Mouse (Mus musculus) hindbrain, embryonic 13.5 days (tissue): ENCODE measurements around the gene Tjp2. TPM values are rescaled to one million over a fixed set of nuclear protein-coding genes. Genes with fewer than 3 reads are reported as not detected.
"Not testable (repeated sequence)": the region's sequence is repeated elsewhere in the genome, so short reads cannot be mapped to it uniquely, and the experiment has no call there.

Experiments used
- ATAC-seq: fragments of 200-750 bp; cut with Nextera tagmentation; 2 replicates; pipeline ENCODE4 v1.8.0; 2017; ENCODE audit warnings: moderate TSS enrichment; ENCODE audit not compliant: low FRiP score
- H3K27ac ChIP-seq: fragments of 300-500 bp; sonication (generic); 2 replicates; pipeline ENCODE4 v1.5.1; 2015; ENCODE audit warnings: inconsistent platforms, mild to moderate bottlenecking, moderate library complexity
- H3K27me3 ChIP-seq: fragments of 300-500 bp; sonication (generic); 2 replicates; pipeline ENCODE4 v1.6.1; 2015; ENCODE audit warnings: mild to moderate bottlenecking, inconsistent platforms
- H3K36me3 ChIP-seq: fragments of 300-500 bp; sonication (generic); 2 replicates; pipeline ENCODE4 v1.6.1; 2015; ENCODE audit warnings: mild to moderate bottlenecking, inconsistent platforms
- H3K4me1 ChIP-seq: fragments of 300-500 bp; sonication (generic); replicated peaks from 2 replicates; pipeline ENCODE4 v1.6.1; 2015; ENCODE audit warnings: inconsistent platforms
- H3K4me2 ChIP-seq: fragments of 300-500 bp; sonication (generic); 2 replicates; pipeline ENCODE4 v1.6.1; 2015; ENCODE audit warnings: inconsistent platforms, mild to moderate bottlenecking, moderate library complexity
- H3K4me3 ChIP-seq: fragments of 300-500 bp; sonication (generic); 2 replicates; pipeline ENCODE4 v1.5.1; 2015; ENCODE audit warnings: mild to moderate bottlenecking, inconsistent platforms
- H3K9ac ChIP-seq: fragments of 300-500 bp; sonication (generic); 2 replicates; pipeline ENCODE4 v1.6.1; 2015; ENCODE audit warnings: mild to moderate bottlenecking, inconsistent platforms
- H3K9me3 ChIP-seq: fragments of 300-500 bp; sonication (generic); 2 replicates; pipeline ENCODE4 v1.6.1; 2016; ENCODE audit warnings: inconsistent platforms
- WGBS: fragments of 180-500 bp; shearing (Covaris S2); methylation state at CpG from one replicate; pipeline ENCODE4 v1.1.7; 2015; 5-methylcytosine and 5-hydroxymethylcytosine counted together
- polyA plus RNA-seq: library from polyadenylated mRNA; unstranded; fragments of >200 nt; fragmentation: Nextera tagmentation; extraction: Ambion mirVana; gene quantifications from 2 replicates; pipeline ENCODE4 v1.2.1, GENCODE M21; 2015

Tjp2 gene
- polyA plus RNA-seq, 1 experiment from 2014 or later = 12.1 TPM

DNA sequence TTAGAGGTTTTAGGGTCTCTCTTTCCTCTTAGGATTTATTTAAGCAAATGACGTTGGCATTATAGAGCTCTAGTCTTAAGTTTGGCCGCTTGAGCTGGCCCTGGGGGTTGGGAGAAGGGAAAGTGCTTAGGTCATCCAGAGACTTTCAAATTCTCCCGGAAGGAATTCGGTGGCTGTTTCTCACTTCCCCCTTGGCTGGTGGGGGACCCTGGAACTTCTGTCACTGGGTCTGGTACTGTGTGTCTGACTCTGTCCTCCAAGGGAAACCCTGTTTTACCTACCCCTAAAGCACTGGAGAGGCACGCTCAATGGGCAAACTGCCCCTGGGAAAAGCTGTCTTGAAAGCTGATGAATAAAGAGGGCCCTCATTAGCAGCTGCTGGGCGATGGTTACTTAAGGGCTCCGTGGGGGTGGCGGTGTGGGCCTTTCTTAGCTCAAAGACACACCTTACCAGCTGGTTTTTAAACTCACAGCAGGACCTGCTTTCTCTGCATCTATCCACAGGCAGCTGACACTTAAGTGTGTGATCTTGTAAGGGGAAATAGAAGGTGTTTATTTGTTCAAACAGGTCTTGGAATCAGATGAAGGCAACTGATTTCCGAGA is 28.9 kb upstream of the Tjp2 start:
- 0 out of 2 replicates have a peak, but pooled peaks cover 6% of the 10 kb centered on the region for H3K4me1 ChIP-seq
- no peak overlapping the region for H3K27ac ChIP-seq
- no peaks in the 10 kb centered on the region for H3K27me3 ChIP-seq
- no peak overlapping the region for H3K4me3 ChIP-seq
- H3K9me3 ChIP-seq = no peaks in the 10 kb centered on the region
- H3K9ac ChIP-seq = no peak overlapping the region
- WGBS = 32% methylated on average over 9 of the region's 9 CpGs
- ATAC-seq = no peak
- H3K36me3 ChIP-seq = no peaks in the 10 kb centered on the region
- no peak overlapping the region for H3K4me2 ChIP-seq

DNA sequence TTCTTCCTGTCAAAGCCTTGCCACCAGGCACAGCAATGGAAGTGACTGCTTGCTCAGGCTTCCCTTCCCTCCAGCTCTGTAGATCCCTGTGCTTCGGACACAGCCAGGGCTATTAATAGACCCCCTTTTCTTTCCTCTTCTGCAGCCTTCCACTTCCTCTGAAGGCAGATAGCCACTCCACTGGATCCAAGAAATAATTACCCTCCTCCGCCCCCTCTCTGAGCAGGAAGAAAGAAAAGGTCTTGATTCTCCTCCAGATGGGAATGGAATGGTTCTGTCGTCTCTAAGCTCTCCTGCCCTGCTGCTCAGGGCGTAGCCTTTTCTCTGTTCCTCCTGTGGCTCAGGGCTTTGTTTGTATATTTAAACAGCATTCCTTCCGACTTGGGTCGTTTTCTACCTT is 27.0 kb upstream of the Tjp2 start:
- 21% methylated on average over 6 of the region's 6 CpGs for WGBS
- H3K36me3 ChIP-seq = no peaks in the 10 kb centered on the region
- no peak overlapping the region for H3K4me2 ChIP-seq
- 0 out of 2 replicates have a peak, but pooled peaks cover 6% of the 10 kb centered on the region for H3K4me1 ChIP-seq
- ATAC-seq = no peak; the same call in 1 of the 2 replicates
- H3K9ac ChIP-seq = no peak overlapping the region
- no peaks in the 10 kb centered on the region for H3K9me3 ChIP-seq
- no peaks in the 10 kb centered on the region for H3K27me3 ChIP-seq
- H3K4me3 ChIP-seq = no peak overlapping the region
- no peak overlapping the region for H3K27ac ChIP-seq

DNA sequence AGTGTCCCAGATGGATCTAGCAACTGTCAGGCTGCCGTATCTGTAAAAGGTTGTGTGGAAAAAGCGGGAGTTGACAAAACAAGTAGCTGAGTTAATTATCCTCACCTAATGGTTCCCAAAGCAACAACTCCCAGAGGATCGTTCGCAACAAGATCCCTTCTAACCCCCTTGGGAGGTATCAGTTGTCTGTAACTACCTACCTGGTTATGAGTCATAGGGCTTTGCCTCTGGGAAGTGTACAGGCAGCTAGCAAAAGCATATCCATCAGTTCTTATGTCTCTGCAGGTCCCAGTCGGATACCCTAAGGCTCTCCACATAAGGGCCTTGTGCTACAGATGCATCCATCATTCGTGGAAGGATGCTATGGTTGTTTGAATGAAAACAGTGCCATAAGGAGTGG is 18.5 kb upstream of the Tjp2 start:
- no peak overlapping the region for H3K4me3 ChIP-seq

DNA sequence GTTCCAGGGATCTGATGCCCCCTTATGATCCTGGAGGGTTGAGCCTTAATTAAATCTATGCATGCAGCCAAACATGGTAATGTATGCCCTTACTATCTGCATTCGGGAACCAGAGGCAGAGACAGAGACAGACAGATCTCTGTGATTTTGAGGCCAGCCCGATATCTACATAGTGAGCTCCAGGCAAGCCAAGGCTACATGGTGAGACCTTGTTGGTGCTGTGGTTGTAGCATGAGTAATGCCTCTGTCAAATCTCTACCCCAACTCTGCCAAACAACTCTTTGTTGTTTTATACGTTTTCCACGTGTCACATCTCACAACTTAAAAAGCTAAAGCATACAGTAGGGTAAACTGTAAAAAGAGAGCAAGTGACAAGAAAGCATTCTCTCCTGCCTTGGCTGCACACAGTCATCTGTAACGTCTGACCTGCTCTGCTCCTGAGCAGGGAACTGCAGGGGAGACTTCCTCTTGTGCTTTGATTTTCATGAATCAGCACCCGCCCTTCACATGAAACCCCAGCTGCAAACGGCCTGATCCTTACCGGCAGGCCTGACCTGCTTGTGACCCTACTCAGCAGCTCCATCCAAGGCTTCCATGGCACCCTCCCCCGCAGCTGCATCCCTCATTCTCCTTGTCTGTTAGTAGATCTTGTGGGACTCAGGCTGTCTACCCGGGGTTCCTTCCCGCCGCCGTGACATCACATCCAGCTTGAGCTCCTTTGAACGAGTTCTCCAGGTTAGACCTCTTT is 17.1 kb upstream of the Tjp2 start:
- Histone ChIP-seq H3K4me2 (no peak overlapping the region), H3K9ac (no peak overlapping the region), H3K9me3 (no peaks in the 10 kb centered on the region), H3K36me3 (no peaks in the 10 kb centered on the region), H3K4me1 (peaks cover 7% of the 10 kb centered on the region; the same call in 1 of the 2 replicates), H3K27ac (no peak overlapping the region), H3K27me3 (no peaks in the 10 kb centered on the region), H3K4me3 (no peak overlapping the region)
- 33% methylated on average over 14 of the region's 14 CpGs for WGBS
- ATAC-seq = no peak

More for the DNA sequence above, 18.5 kb upstream of the Tjp2 start:
- no peak overlapping the region for H3K4me2 ChIP-seq
- no peak for ATAC-seq
- no peaks in the 10 kb centered on the region for H3K9me3 ChIP-seq
- no peak overlapping the region for H3K27ac ChIP-seq
- H3K27me3 ChIP-seq = no peaks in the 10 kb centered on the region
- peaks cover 7% of the 10 kb centered on the region; the same call in 1 of the 2 replicates for H3K4me1 ChIP-seq
- H3K36me3 ChIP-seq = no peaks in the 10 kb centered on the region
- WGBS = 77% methylated on average over 6 of the region's 6 CpGs
- no peak overlapping the region for H3K9ac ChIP-seq

DNA sequence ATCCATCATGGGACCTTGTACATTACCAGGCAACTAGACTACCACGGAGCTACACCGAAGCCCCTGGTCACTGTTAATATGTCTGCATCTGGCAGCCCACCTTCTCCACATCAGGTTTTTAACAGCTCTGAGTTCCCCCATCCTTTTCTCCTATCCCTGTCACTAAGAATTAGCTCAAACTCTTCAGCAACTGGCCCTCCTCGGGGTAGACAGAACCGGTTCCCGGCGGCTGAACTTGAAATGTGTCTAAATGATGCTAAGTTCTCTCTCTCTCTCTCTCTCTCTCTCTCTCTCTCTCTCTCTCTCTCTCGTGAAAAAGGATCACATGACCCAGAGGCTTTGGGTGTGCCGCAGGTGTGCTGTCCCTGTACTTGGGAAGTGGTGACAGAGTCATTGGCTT is 16.4 kb upstream of the Tjp2 start:
- ATAC-seq = no peak
- no peak overlapping the region for H3K27ac ChIP-seq
- H3K4me2 ChIP-seq = no peak overlapping the region
- 83% methylated on average over 8 of the region's 8 CpGs for WGBS
- no peak overlapping the region for H3K9ac ChIP-seq
- H3K27me3 ChIP-seq = no peaks in the 10 kb centered on the region
- no peaks in the 10 kb centered on the region for H3K36me3 ChIP-seq
- peaks cover 7% of the 10 kb centered on the region; the same call in 1 of the 2 replicates for H3K4me1 ChIP-seq
- no peak overlapping the region for H3K4me3 ChIP-seq
- H3K9me3 ChIP-seq = no peaks in the 10 kb centered on the region

DNA sequence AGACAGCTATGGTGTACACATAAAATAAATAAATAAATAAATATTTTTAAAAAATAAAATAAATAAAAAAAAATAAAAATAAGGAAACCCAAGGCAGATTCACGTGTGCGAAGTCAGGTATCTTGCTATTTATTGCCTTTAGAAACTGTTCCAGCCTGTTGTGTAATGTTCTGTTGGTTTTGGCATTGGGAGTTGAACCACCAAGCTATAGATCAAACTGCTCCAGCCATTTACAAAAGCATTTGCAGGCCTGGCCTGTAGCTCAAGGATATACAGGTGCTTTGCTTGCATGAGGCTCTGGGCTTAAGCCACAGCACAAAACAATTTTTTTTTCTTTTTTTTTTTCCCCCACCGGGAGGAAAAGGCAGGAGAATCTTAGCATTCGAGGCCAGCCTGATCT is 13.2 kb upstream of the Tjp2 start:
- Histone ChIP-seq H3K36me3 (no peaks in the 10 kb centered on the region), H3K27me3 (no peaks in the 10 kb centered on the region), H3K4me2 (no peak overlapping the region), H3K27ac (no peak overlapping the region), H3K4me1 (peaks cover 7% of the 10 kb centered on the region; the same call in 1 of the 2 replicates), H3K9ac (no peak overlapping the region), H3K4me3 (no peak overlapping the region), H3K9me3 (no peaks in the 10 kb centered on the region)
- ATAC-seq = no peak
- whole genome bisulfite sequencing = 87% methylated on average over 4 of the region's 4 CpGs

DNA sequence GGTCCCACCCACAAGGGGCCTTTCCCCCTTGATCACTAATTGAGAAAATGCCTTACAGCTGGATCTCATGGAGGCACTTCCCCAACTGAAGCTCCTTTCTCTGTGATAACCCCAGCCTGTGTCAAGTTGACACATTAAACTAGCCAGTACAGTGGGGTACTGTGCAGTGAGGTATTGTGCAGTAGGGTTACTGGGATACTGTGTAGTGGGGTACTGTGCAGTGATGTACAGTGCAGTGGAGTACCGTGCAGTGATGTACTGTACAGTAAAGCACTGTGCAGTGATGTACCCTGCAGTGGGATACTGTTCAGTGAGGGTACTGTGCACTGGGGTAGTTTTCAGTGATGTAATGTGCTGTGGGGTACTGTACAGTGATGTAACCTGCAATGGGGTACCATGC is 7.5 kb upstream of the Tjp2 start:
- not testable (repeated sequence) for H3K9ac ChIP-seq, H3K27me3 ChIP-seq, ATAC-seq, H3K27ac ChIP-seq, H3K4me1 ChIP-seq, H3K36me3 ChIP-seq, H3K9me3 ChIP-seq, H3K4me3 ChIP-seq, H3K4me2 ChIP-seq
- 90% methylated on average over 1 of the region's 1 CpGs for WGBS

DNA sequence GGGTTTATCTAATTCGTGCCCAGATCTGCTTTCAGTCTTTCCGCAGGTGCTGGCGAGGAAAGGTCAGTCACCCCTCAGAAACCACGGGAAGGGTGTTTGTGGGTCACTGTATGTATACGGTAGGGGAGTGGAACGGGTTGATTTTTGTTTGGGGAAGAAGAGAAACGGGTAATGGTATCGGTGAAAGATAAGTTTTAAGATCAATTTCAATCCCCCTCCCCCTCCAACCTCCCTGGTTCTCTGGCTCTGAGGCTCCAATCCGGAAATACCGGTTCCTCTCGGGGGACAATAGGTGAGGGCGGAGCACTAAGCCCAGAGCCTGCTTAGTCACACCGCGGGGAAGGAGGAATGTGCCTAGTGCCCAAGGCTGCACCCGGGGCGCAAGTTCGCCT is 471 bp upstream of the Tjp2 start:
- 1% methylated on average over 17 of the region's 17 CpGs for WGBS
- Histone ChIP-seq H3K9ac (no peak overlapping the region), H3K36me3 (no peaks in the 10 kb centered on the region), H3K4me2 (peak overlapping the region; percentile 79), H3K9me3 (no peaks in the 10 kb centered on the region), H3K27me3 (peaks cover 48% of the 10 kb centered on the region), H3K4me3 (peak overlapping the region; percentile 49), H3K27ac (no peak overlapping the region), H3K4me1 (peaks cover 16% of the 10 kb centered on the region)
- ATAC-seq = peak; percentile 33; the same call in 1 of the 2 replicates

DNA sequence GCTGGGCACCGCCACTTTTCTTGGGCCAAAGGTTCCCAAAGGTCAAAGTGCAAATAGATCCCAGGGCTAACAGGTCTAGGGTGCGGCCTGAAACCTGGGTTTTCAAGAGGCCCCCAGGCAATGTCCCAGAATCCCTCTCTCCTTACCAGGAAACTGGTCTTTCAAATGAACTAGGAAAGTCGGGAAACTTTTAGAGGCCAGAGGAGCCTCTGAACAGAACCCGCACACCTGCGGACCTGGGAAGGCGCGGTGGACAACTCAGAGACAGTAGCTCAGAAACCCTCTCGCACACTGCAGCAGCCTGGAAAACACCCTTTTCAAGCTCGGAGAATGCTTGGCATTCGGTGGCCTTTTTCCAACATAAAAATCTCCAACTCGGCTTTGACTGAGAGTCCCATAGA is 979 bp downstream of the Tjp2 start:
- Histone ChIP-seq H3K4me2 (peak overlapping the region; percentile 79), H3K9ac (no peak overlapping the region), H3K36me3 (no peaks in the 10 kb centered on the region), H3K27ac (no peak overlapping the region), H3K4me1 (peaks cover 16% of the 10 kb centered on the region), H3K27me3 (peaks cover 48% of the 10 kb centered on the region), H3K4me3 (peak overlapping the region; percentile 49), H3K9me3 (no peaks in the 10 kb centered on the region)
- ATAC-seq = no peak
- WGBS = 13% methylated on average over 11 of the region's 11 CpGs

DNA sequence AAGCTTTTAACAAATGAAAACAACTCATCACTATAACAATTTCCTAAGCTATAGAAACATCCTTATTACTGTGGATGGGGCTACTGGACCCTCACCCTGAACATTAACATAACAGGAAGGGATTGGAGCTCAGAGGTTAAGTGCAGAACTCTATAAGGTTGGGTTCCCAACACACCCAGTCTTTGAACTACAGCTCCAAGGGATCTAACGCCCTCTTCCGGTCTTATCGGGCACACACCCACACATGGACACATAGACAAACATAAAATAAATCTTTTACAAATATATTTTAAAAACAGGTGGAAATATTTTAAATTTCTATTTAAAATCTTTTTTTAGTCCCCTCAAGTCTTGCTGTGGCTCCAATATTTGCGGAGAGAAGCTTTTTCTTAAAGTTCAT is 3.4 kb downstream of the Tjp2 start:
- no peak overlapping the region for H3K27ac ChIP-seq
- no peaks in the 10 kb centered on the region for H3K9me3 ChIP-seq
- no peaks in the 10 kb centered on the region for H3K36me3 ChIP-seq
- H3K9ac ChIP-seq = no peak overlapping the region
- 89% methylated on average over 4 of the region's 4 CpGs for WGBS
- ATAC-seq = no peak
- peaks cover 16% of the 10 kb centered on the region for H3K4me1 ChIP-seq
- H3K4me3 ChIP-seq = no peak overlapping the region
- peaks cover 44% of the 10 kb centered on the region for H3K27me3 ChIP-seq
- no peak overlapping the region for H3K4me2 ChIP-seq

DNA sequence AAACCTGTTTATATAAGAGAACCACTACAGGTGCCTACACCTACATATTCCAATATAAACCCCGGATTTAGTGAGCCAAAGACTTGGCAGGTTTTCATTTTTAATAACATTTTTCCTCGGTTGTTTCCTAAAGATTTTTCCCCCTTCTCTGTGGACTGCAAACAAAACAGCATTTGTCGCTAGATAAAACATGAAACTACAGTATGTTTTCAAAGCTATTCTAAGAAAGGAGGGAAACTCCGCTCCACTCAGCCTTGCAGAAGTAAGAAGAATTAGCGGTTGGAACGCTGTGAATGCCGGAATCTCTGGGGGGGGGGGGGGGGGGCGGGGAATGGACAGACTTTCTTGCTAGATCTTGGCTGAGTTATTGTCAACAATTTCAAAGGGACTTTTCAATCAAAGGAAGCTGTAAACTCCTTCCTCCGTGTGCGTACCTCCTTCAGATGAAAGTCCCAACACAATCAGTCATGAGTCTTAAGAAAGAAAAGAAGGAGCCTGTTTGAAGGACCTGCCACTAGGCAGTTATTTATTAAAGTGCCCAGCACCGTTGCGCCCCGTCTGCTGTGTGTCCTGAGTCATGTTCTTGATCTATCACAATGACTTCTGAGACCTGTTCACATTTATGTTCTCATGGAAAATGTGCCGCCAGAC is 3.9 kb downstream of the Tjp2 start:
- Histone ChIP-seq H3K27me3 (peaks cover 38% of the 10 kb centered on the region), H3K4me1 (peaks cover 16% of the 10 kb centered on the region), H3K4me3 (no peak overlapping the region), H3K9me3 (no peaks in the 10 kb centered on the region), H3K27ac (no peak overlapping the region), H3K36me3 (no peaks in the 10 kb centered on the region), H3K4me2 (no peak overlapping the region), H3K9ac (no peak overlapping the region)
- no peak for ATAC-seq
- WGBS = 28% methylated on average over 14 of the region's 14 CpGs

DNA sequence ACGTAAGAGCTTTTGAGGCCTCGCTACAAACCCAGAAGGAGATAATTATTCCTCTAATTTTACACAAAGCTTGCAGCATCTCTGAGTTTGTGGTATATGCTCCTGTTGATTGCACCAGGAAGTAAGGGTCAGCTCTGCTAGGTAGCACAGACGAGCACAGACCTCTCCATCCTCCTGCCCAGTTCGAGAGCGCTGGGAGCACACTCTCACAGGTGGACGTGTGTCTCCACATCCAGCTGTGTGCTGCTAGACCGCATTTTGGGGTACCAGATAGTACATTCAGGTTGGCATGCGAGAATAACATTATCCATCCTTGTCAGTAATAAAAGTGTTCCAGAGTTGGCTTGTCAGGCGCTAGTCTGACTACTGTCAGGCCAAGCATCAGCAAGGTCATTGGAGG is 5.8 kb downstream of the Tjp2 start:
- no peak overlapping the region for H3K27ac ChIP-seq
- H3K9me3 ChIP-seq = no peaks in the 10 kb centered on the region
- no peak for ATAC-seq
- no peaks in the 10 kb centered on the region for H3K4me1 ChIP-seq
- H3K27me3 ChIP-seq = peaks cover 19% of the 10 kb centered on the region
- H3K4me3 ChIP-seq = no peak overlapping the region
- 77% methylated on average over 9 of the region's 9 CpGs for WGBS
- no peak overlapping the region for H3K9ac ChIP-seq
- H3K36me3 ChIP-seq = no peaks in the 10 kb centered on the region
- no peak overlapping the region for H3K4me2 ChIP-seq
